Mouse (Mus musculus) liver, embryonic 13.5 days (tissue): ENCODE data around the gene Psg16. TPM values are rescaled to one million over a fixed set of nuclear protein-coding genes. Genes with fewer than 3 reads are reported as not detected.

Source experiments
- ATAC-seq: fragments of 200-750 bp; cut with Nextera tagmentation; 2 replicates; pipeline ENCODE4 v1.8.0; 2017; ENCODE audit warnings: low read depth, mild to moderate bottlenecking, moderate number of reproducible peaks, moderate library complexity
- DNase-seq: peaks from one replicate; pipeline ENCODE4 v3.0.0; 2022
- H3K27ac ChIP-seq: fragments of 300-500 bp; sonication (generic); 2 replicates; pipeline ENCODE4 v1.5.1; 2015; ENCODE audit warnings: moderate library complexity, mild to moderate bottlenecking, inconsistent platforms
- H3K27me3 ChIP-seq: fragments of 300-500 bp; sonication (generic); 2 replicates; pipeline ENCODE4 v1.6.1; 2015; ENCODE audit warnings: mild to moderate bottlenecking, inconsistent platforms
- H3K36me3 ChIP-seq: fragments of 300-500 bp; sonication (generic); 2 replicates; pipeline ENCODE4 v1.6.1; 2015; ENCODE audit warnings: mild to moderate bottlenecking, inconsistent platforms
- H3K4me1 ChIP-seq: fragments of 300-500 bp; sonication (generic); replicated peaks from 2 replicates; pipeline ENCODE4 v1.6.1; 2015; ENCODE audit warnings: inconsistent platforms
- H3K4me2 ChIP-seq: fragments of 300-500 bp; sonication (generic); 2 replicates; pipeline ENCODE4 v1.6.1; 2015; ENCODE audit warnings: inconsistent platforms, mild to moderate bottlenecking, moderate library complexity
- H3K4me3 ChIP-seq: fragments of 300-500 bp; sonication (generic); replicated peaks from 2 replicates; pipeline ENCODE4 v1.5.1; 2015; ENCODE audit warnings: mild to moderate bottlenecking, inconsistent platforms
- H3K9ac ChIP-seq: fragments of 300-500 bp; sonication (generic); 2 replicates; pipeline ENCODE4 v1.6.1; 2015; ENCODE audit warnings: mild to moderate bottlenecking, inconsistent platforms
- H3K9me3 ChIP-seq: fragments of 300-500 bp; sonication (generic); replicated peaks from 2 replicates; pipeline ENCODE4 v1.6.1; 2016; ENCODE audit warnings: inconsistent platforms
- WGBS: fragments of 180-500 bp; shearing (Covaris S2); methylation state at CpG from one replicate; pipeline ENCODE4 v1.1.7; 2015; ENCODE audit not compliant: insufficient replicate concordance; 5-methylcytosine and 5-hydroxymethylcytosine counted together
- polyA plus RNA-seq: library from polyadenylated mRNA; unstranded; fragments of >200 nt; fragmentation: Nextera tagmentation; extraction: Ambion mirVana; gene quantifications from 2 replicates; pipeline ENCODE4 v1.2.1, GENCODE M21; 2015

Gene Psg16
- 0.08 and 0.09 TPM in 2 replicates for polyA plus RNA-seq

DNA sequence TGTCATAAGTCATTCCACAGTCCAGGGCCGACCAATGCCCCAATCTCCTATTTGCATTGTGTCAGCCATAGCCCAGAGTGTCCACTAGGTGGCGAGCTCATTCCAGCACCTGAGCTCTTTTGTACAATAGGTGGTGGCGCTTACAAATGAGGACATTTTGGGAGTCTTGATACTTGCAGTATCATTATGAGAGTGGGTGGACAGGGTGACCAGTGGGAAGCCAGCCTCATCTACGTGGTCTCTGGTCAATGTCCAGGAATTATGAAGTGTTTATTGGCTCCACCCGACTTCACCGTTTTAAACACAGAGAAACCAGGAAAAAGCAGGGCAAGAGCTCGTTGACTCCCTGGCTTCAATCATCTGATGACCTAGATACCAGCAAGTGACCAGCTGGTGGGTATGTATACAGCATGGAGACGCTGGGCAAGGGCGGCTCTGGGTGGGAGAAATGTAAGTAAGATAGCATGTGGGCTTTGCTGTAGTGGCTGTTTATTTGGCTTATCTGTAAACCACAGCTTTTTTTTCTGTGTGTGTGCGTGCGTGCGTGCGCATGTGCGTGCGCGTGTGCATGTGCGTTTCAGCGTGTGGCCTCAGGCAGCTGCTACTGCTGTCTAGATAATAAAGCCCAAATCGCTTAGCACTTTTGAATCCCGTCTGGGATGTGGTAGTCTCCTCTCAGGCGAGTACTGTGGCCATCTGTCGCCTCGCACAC lies at the start of gene Psg16:
Gene Psg16, plus strand, starts transcription at position 137 of the 712 bp plus-strand sequence.
- 25% methylated on average over 23 of the region's 23 CpGs for WGBS
- no peaks in the 10 kb centered on the region for H3K36me3 ChIP-seq
- ATAC-seq (peak; percentile 97), DNase-seq (peak; percentile 69)
- H3K9ac ChIP-seq: peak within 1 kb of the TSS; percentile 28
- H3K4me3 ChIP-seq: peak within 1 kb of the TSS; percentile 24
- H3K27me3 ChIP-seq: no peaks in the 10 kb centered on the region
- H3K4me1 ChIP-seq: peaks cover 13% of the 10 kb centered on the region
- peak within 1 kb of the TSS; percentile 55 for H3K4me2 ChIP-seq
- peak within 1 kb of the TSS; percentile 71 for H3K27ac ChIP-seq
- no peaks in the 10 kb centered on the region for H3K9me3 ChIP-seq

DNA sequence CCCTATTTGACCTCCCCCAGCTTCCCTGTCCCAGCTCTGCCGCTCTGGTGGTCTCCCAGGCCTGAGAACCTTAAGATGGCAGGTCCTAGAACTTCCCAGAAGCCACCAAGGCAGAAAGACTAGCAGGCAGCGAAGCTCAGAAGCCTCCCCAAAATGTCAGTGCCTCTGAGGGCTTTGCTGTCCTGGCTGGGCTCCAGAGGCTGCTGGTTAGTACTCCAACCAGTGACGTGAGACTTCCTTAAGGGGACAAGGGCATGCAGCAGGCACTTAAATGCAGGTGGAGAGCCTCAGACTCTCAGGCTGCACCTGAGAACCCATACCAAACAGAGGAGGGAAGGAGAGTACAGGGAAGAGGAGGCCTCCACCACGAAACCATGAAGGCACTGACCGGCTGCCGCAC lies 49.7 kb upstream of the Psg16 start:
- H3K27ac ChIP-seq: peak overlapping the region; percentile 56
- H3K9ac ChIP-seq: peak overlapping the region; percentile 1; the same call in 1 of the 2 replicates

DNA sequence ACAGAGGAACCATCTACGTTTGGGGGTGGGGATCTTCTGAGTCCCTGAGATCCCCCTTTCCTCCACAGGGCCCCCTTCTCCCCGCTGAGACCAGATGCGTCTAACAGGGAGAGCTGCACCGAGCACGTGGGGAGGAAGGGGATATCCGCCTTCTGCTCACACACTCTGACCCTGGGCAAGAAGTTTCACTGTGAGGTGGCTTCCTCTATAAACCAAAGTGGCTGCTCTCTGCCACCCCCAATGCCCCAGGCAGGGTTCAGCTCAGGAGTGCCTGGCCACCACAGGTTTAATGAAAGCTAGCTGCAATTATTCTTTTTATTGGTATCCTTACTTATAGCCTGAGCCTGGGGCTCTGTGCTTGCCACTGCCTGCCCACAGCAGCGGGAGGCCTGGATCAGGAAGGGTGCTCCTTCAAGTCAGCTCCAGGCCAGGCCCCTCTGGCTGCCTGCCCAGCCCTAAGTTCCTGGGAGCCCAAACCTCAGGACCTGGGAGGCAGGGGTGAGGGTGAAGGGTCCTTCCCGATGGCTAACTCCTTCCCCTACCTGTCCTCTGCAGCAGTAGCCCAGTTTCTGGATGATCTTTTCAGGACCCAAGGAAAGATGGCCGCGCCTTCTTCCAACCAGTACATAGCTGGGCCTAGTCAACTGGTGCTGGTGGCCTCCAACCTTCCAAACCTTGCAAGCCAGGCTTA lies 48.9 kb upstream of the Psg16 start:
- no peaks in the 10 kb centered on the region for H3K27me3 ChIP-seq
- peak overlapping the region; percentile 81 for H3K4me2 ChIP-seq
- peaks cover 51% of the 10 kb centered on the region for H3K36me3 ChIP-seq
- H3K4me1 ChIP-seq: peaks cover 79% of the 10 kb centered on the region
- peak overlapping the region; percentile 93; the same call in 1 of the 2 replicates for H3K9ac ChIP-seq
- ATAC-seq: no peak
- H3K9me3 ChIP-seq: no peaks in the 10 kb centered on the region
- WGBS: 56% methylated on average over 10 of the region's 10 CpGs
- H3K27ac ChIP-seq: peak overlapping the region; percentile 56
- DNase-seq: no peak
- H3K4me3 ChIP-seq: peak overlapping the region; percentile 94; the same call in 1 of the 2 replicates

More for the DNA sequence above, 49.7 kb upstream of the Psg16 start:
- Histone ChIP-seq H3K9me3 (no peaks in the 10 kb centered on the region), H3K36me3 (peaks cover 59% of the 10 kb centered on the region), H3K4me1 (peaks cover 86% of the 10 kb centered on the region), H3K4me2 (peak overlapping the region; percentile 81), H3K27me3 (no peaks in the 10 kb centered on the region), H3K4me3 (0 out of 2 replicates have a peak overlapping the region, but pooled peaks have one; percentile 1)
- DNase-seq: no peak
- ATAC-seq: no peak
- 74% methylated on average over 6 of the region's 6 CpGs for WGBS

DNA sequence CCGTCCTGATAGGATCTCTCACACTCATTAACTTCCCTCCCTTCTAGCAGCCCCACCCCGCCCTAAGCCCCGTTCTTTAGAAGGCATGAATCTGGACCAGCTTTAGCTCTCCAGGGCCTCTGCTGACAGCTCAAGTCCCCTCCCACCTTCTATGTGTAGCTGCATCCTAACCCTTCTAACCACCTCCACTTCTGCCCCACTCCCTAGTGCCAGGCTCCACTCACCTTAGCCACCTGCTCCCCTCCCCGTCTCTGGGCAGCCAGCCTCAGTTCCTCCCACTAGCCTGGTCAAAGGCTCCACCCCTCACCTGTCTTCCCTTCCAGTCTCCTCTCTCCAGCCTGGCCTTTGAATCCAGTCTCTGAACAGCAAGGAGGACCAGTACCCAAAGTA lies 48.3 kb upstream of the Psg16 start:
- H3K4me3 ChIP-seq: peak overlapping the region; percentile 94
- no peaks in the 10 kb centered on the region for H3K27me3 ChIP-seq
- DNase-seq (no peak), ATAC-seq (no peak)
- peak overlapping the region; percentile 93; the same call in 1 of the 2 replicates for H3K9ac ChIP-seq
- WGBS: 17% methylated on average over 4 of the region's 4 CpGs
- H3K27ac ChIP-seq: peak overlapping the region; percentile 56
- H3K36me3 ChIP-seq: peaks cover 45% of the 10 kb centered on the region
- H3K4me1 ChIP-seq: peaks cover 74% of the 10 kb centered on the region
- no peaks in the 10 kb centered on the region for H3K9me3 ChIP-seq
- peak overlapping the region; percentile 81 for H3K4me2 ChIP-seq

DNA sequence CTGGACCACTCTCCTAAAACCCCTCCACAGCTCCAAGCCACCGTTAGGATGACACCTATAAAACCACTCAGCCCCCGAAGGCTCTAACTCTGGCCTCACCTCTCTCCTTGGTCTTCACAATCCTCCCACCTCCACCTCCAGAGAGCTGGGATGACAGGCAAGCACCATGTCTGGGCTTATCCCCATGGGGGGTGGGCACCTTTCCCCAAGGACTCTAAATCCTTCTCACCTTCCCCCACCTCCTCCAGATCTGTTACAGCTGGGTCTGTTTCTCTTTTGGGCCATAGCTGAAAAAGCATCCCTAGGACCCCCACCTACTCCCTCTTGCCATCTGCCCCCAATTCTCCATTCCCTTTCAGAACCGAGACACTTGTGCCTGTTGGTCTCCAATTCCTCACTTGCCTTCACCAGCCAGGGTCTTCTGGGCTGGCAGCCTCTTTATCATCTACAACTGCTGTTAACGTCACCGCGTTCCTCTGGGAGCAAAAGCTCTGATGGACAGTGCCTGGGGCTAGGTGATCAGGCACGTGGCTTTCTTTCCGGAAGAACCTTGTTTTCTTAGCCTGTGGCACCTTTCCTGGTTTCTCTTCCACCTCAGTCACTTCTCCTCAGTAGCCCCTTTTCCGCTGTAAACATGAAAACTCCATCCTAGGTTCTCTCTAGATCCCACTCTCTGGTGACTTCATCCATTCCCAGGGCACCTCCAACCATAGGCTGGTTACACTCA lies 47.8 kb upstream of the Psg16 start:
- DNase-seq: no peak
- peak overlapping the region; percentile 85 for H3K27ac ChIP-seq
- peak overlapping the region; percentile 81 for H3K4me2 ChIP-seq
- no peaks in the 10 kb centered on the region for H3K27me3 ChIP-seq
- H3K36me3 ChIP-seq: peaks cover 40% of the 10 kb centered on the region
- no peak for ATAC-seq
- H3K4me1 ChIP-seq: peaks cover 68% of the 10 kb centered on the region
- H3K9me3 ChIP-seq: no peaks in the 10 kb centered on the region
- H3K4me3 ChIP-seq: peak overlapping the region; percentile 94
- WGBS: 50% methylated on average over 9 of the region's 9 CpGs
- H3K9ac ChIP-seq: peak overlapping the region; percentile 93

DNA sequence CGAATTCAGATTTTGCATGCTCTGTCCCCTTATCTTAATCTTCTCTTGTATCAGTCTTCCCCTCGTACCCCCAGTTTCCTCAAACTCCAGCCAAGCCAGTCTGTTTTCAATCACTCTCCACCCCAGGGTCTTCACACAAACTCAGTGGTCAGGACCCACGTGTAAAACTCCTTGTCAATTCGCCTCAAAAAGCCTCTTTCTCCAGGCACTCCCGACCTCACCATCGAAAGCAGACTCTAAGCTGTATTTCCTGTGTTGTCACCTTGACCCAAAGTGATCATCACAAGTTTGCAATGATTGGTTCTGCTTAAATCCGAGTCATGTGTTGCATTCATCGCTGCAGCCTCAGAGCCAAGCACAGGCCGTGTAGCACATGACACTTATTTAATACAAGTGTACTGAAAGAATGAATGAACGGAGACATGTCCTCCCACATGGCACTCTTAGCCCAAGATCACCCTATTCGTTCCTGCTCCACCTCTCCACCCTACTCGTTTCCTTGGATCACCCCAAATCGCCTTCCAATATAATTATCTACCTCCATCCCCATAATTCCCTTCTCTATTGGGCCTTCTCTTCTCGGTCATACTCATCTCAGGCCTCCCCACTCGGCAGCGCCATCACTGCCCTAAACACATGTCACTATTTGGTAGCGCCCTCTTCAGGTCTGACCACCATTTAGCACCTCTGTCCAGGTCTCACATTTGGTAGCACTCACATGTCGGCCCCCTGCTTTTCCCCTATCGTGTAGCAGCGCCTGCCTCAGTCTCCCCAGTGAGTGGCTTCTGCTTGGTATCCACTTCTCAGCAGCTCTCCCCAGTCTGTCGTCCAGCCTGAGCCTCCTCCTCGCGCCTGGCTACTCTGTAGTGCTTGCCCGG lies 46.9 kb upstream of the Psg16 start:
- ATAC-seq: peak; percentile 66
- Histone ChIP-seq H3K27ac (peak overlapping the region; percentile 85), H3K4me2 (peak overlapping the region; percentile 81), H3K9me3 (no peaks in the 10 kb centered on the region), H3K36me3 (peaks cover 36% of the 10 kb centered on the region), H3K27me3 (no peaks in the 10 kb centered on the region), H3K9ac (peak overlapping the region; percentile 93), H3K4me3 (peak overlapping the region; percentile 94), H3K4me1 (peaks cover 61% of the 10 kb centered on the region)
- 1% methylated on average over 24 of the region's 24 CpGs for WGBS
- peak; percentile 63 for DNase-seq

DNA sequence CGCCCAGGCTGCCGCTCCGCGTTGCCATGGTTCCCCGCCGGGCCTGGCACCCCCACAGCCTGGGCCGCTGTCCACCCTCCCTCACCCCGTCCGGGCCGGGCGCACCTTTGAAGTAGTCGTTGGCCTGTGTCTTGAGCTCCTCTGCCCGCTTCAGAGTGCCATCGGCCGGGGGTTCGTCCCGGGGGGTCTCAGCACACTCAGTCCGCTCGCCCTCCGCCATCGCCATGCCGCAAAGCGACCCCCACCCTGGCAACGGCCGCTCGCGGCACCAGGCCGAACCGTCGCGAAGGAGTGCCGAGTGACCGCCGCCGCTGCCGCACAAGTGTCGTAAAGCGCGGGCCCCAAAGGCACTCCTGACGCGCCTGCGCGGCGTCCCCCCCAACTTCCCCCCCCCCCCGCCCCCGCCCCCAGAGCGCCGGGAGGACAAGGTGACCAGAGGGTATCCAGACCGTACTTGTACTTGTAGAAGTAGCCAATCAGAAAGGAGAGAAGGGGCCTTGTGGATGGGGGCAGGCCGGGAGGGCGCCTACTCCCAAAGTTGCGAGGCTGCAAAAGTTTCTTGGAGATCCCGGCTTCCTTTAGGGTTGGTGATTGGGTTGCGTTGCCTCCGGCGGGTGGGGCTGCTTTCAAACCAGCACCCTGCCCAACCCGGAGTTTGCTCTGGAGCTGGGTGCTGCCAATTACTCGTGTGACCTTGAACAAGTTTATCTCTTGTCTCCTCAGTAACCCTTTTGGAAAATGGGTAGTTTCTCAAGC lies 46.1 kb upstream of the Psg16 start, which contains the start of gene Ppp5c:
Gene Ppp5c, minus strand, starts transcription at position 337 of the 756 bp plus-strand sequence.
- Histone ChIP-seq H3K4me1 (peaks cover 58% of the 10 kb centered on the region), H3K27me3 (no peaks in the 10 kb centered on the region), H3K9me3 (no peaks in the 10 kb centered on the region), H3K36me3 (peaks cover 33% of the 10 kb centered on the region), H3K4me2 (peak within 1 kb of the TSS; percentile 81), H3K4me3 (peak within 1 kb of the TSS; percentile 94), H3K9ac (peak within 1 kb of the TSS; percentile 93), H3K27ac (peak within 1 kb of the TSS; percentile 85)
- ATAC-seq: peak; percentile 82
- WGBS: under 1% methylated on average over 58 of the region's 58 CpGs
- DNase-seq: peak; percentile 82

DNA sequence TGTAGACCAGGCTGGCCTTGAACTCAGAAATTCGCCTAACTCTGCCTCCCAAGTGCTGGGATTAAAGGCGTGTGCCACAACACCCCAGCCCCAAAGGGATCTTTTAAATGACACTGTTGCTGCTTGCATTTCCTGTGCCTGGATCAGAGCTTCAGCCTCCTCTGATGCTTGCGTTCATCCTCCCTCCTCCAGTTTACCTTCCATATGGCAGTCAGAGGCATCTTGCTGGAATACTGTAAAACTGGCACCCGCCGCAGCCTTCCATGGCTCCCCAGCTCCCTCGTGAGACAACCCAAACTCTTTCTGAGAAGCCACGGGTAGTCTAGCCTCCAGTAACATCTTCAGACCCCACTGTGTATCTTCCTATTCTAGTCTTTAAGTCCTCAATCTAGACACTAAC lies 44.9 kb upstream of the Psg16 start:
- Histone ChIP-seq H3K4me2 (peak overlapping the region; percentile 81; the same call in 1 of the 2 replicates), H3K9me3 (no peaks in the 10 kb centered on the region), H3K36me3 (peaks cover 34% of the 10 kb centered on the region), H3K9ac (no peak overlapping the region), H3K27me3 (no peaks in the 10 kb centered on the region), H3K27ac (peak overlapping the region; percentile 85; the same call in 1 of the 2 replicates), H3K4me3 (no peak overlapping the region), H3K4me1 (peaks cover 47% of the 10 kb centered on the region)
- 77% methylated on average over 7 of the region's 7 CpGs for WGBS
- no peak for ATAC-seq
- no peak for DNase-seq

DNA sequence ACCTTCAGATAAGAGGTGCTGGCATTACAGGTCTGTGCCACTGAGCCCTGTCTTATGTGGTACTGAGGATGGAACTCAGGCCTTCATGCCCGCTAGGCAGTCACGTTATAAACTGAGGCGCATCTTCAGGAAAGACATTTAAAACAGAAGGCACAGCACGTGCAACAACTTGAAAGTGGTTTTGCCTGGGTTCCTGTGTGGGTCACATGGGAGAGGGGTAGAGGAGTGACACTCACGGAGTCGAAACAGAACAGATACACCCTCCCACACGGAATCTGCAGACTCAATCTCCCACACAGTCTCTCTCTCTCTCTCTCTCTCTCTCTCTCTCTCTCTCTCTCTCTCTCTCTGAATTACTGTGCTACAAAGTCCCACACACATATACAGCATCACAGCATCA lies 43.6 kb upstream of the Psg16 start:
- H3K27ac ChIP-seq: no peak overlapping the region
- H3K4me2 ChIP-seq: no peak overlapping the region
- H3K9me3 ChIP-seq: no peaks in the 10 kb centered on the region
- H3K4me3 ChIP-seq: no peak overlapping the region
- no peaks in the 10 kb centered on the region for H3K27me3 ChIP-seq
- WGBS: 75% methylated on average over 7 of the region's 7 CpGs
- peaks cover 34% of the 10 kb centered on the region for H3K4me1 ChIP-seq
- H3K9ac ChIP-seq: no peak overlapping the region
- H3K36me3 ChIP-seq: peaks cover 34% of the 10 kb centered on the region
- DNase-seq: no peak
- ATAC-seq: no peak
